Mouse (Mus musculus): Measurements from ENCODE around the gene Slc38a6. TPM values are rescaled to one million over a fixed set of nuclear protein-coding genes. Genes with fewer than 3 reads are reported as not detected.

Gene Slc38a6
- total and polyA plus RNA-seq, 2 experiments, result 8.6 to 11.2 TPM

DNA sequence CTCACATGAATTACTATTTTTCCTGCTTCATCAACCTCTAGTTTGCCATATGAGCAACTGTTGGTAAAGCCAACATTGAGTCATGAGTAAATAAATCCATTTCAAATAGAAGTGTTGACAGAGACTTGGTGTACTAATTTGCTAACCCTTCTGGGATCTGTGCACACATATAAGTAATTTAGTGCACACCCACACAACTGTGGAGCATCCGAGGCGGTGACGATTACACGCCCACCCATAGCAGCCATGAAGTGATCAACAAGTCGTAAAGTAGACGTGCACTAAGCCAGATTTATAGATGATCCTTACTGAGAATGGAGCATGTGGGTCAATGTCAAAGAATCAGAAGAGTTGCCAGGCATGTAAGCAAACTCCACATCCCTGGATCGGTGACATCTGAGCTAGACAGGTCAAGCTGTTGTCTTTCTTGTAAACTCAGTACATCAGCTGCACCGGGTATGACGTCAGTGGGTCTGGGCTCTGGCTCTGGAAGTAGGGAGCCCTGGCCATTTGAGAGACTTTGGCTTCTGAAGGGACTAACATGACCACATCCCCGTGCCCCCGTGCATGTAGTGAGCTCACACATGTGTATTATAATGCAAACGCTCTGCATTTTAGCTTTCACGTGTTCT is 92.3 kb downstream of the Slc38a6 start:
- H3K27ac ChIP-seq (replicated peaks; ENCODE audit: insufficient read depth, low read depth, low read length), result no peak overlapping the region
- H3K79me2 ChIP-seq (ENCODE audit: control insufficient read depth, insufficient read depth, low read length), result no peaks in the 10 kb centered on the region
- WGBS, result 65% methylated on average over 13 of the region's 13 CpGs
- no peaks in the 10 kb centered on the region for H3K27me3 ChIP-seq (ENCODE audit: control insufficient read depth, insufficient read depth, low read length)
- TF ChIP-seq POLR2A (IDR thresholded peaks at IDR 0.05; ENCODE audit: extremely low read depth, insufficient read depth, low read length) (no peak), CTCF (IDR thresholded peaks at IDR 0.05; ENCODE audit: low read depth, low read length) (no peak)
- no peak for DNase-seq (ENCODE audit: extremely low read depth, low read depth, low spot score)
- H3K9ac ChIP-seq (ENCODE audit: low read depth, low read length), result no peak overlapping the region
- no peaks in the 10 kb centered on the region for H3K4me1 ChIP-seq (ENCODE audit: control insufficient read depth, insufficient read depth, low read length)
- H3K4me3 ChIP-seq (ENCODE audit: insufficient read depth, low read depth, low read length), result no peak overlapping the region
- no peaks in the 10 kb centered on the region for H3K36me3 ChIP-seq (ENCODE audit: control insufficient read depth, insufficient read depth, low read length)

DNA sequence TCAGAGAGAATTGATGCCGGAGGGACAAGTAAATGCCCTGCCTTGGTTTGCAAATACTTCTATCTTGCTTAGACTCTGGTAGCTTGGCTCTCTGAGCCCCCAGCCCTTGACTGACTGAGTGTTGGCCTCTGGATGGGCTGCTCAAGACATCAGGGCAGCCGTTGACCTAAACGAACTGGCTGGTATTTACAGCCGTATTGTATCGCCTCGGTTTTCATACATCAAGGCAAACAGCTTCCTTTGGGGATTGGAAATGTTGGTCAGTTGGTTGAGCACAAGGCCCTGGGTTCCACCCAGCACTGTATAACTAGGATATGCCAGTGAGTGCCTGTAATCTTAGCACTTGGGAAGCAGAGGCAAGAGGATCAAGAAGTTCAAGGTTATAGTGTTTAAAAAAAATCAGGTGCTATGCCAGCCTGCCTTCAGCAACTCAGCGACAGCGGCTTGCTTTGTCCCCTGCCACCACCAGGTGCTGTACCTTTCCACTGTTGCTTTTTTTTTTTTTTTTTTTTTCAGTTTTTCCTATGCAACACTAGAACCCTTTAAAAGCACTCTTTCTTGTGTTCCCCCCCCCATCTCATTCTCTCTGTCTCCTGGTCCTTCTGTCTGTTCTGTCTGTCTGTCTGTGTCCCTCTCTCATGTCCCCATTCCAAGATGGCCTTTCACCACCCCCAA is 94.2 kb downstream of the Slc38a6 start:
- TF ChIP-seq POLR2A (IDR thresholded peaks at IDR 0.05; ENCODE audit: extremely low read depth, insufficient read depth, low read length) (no peak), CTCF (IDR thresholded peaks at IDR 0.05; ENCODE audit: low read depth, low read length) (no peak)
- no peak for DNase-seq (ENCODE audit: extremely low read depth, low read depth, low spot score)
- H3K27me3 ChIP-seq (ENCODE audit: control insufficient read depth, insufficient read depth, low read length), result no peaks in the 10 kb centered on the region
- H3K4me3 ChIP-seq (ENCODE audit: insufficient read depth, low read depth, low read length), result no peak overlapping the region
- 90% methylated on average over 8 of the region's 8 CpGs for WGBS
- H3K4me1 ChIP-seq (ENCODE audit: control insufficient read depth, insufficient read depth, low read length), result no peaks in the 10 kb centered on the region
- H3K79me2 ChIP-seq (ENCODE audit: control insufficient read depth, insufficient read depth, low read length), result no peaks in the 10 kb centered on the region
- H3K27ac ChIP-seq (replicated peaks; ENCODE audit: insufficient read depth, low read depth, low read length), result no peak overlapping the region
- H3K9ac ChIP-seq (ENCODE audit: low read depth, low read length), result no peak overlapping the region
- H3K36me3 ChIP-seq (ENCODE audit: control insufficient read depth, insufficient read depth, low read length), result no peaks in the 10 kb centered on the region

DNA sequence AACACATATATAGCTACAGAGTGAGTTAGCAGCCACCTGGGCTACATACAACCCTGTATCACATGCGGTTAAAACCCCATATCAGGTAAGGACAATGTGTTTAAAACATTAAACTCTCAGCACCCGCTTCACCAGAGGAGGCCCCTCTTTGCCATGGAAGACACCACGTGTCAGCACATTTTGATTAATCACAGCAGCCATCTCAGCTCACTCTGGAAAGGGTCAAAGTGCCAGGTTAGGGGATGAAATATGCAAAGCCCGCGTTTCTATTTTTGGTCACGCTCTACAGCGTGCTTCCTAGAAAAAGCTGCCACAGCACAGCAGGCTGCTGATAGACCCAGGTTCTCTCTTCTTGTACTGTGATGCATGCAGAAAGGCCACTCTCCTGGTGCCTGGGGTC is 94.9 kb downstream of the Slc38a6 start:
- Histone ChIP-seq H3K4me1 (ENCODE audit: control insufficient read depth, insufficient read depth, low read length) (no peaks in the 10 kb centered on the region), H3K9ac (ENCODE audit: low read depth, low read length) (no peak overlapping the region), H3K79me2 (ENCODE audit: control insufficient read depth, insufficient read depth, low read length) (no peaks in the 10 kb centered on the region), H3K36me3 (ENCODE audit: control insufficient read depth, insufficient read depth, low read length) (no peaks in the 10 kb centered on the region), H3K4me3 (ENCODE audit: insufficient read depth, low read depth, low read length) (no peak overlapping the region), H3K27me3 (ENCODE audit: control insufficient read depth, insufficient read depth, low read length) (no peaks in the 10 kb centered on the region), H3K27ac (replicated peaks; ENCODE audit: insufficient read depth, low read depth, low read length) (no peak overlapping the region)
- DNase-seq (ENCODE audit: extremely low read depth, low read depth, low spot score), result no peak
- 81% methylated on average over 7 of the region's 7 CpGs for WGBS
- TF ChIP-seq POLR2A (IDR thresholded peaks at IDR 0.05; ENCODE audit: extremely low read depth, insufficient read depth, low read length) (no peak), CTCF (IDR thresholded peaks at IDR 0.05; ENCODE audit: low read depth, low read length) (no peak)

DNA sequence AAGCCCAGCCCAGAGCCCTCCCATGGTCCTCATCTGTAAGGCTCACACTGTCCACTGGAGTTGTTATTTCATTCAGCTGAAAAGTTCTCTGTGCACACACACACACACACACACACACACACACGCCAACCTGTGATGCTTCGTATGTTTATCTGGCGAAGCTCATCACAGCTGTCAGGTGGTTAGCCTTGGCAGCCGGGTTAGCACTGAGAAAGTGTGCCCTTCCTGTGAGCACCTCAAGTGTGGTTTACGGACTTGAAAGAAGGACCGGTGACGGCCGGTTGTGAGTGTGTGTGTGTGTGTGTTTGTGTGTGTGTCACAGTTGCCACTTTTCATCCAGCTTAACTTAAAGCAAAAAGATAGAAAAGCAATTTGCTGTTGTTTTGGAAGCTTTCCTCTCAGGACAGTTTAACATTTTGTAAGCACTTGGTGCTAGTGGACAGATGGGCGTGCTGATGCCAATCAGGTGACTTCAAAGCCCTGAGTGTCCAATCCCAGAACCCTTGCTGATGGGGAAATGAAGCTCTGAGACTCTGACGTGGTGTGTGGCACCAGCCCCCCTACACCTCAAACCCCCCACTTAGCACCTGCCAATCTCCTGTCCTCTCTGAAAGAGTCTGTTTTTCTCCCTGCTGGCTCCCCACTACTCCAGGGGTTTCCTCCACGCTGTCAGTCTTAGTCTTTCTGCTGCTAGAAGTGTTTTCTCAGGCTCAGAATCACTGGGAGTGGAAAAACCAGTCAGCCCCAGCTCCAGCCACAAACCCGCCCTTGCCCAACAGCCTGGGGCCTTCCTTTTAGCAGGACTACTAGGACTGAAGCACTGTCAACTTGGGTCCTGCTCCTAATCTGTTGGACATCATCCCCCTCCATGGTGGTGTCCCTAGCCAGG is 96.0 kb downstream of the Slc38a6 start:
- H3K9ac ChIP-seq (ENCODE audit: low read depth, low read length), result no peak overlapping the region
- no peak for TF ChIP-seq POLR2A (IDR thresholded peaks at IDR 0.05; ENCODE audit: extremely low read depth, insufficient read depth, low read length)
- no peak for TF ChIP-seq CTCF (IDR thresholded peaks at IDR 0.05; ENCODE audit: low read depth, low read length)
- H3K27ac ChIP-seq (replicated peaks; ENCODE audit: insufficient read depth, low read depth, low read length), result no peak overlapping the region
- DNase-seq (ENCODE audit: extremely low read depth, low read depth, low spot score), result no peak
- H3K36me3 ChIP-seq (ENCODE audit: control insufficient read depth, insufficient read depth, low read length), result no peaks in the 10 kb centered on the region
- H3K79me2 ChIP-seq (ENCODE audit: control insufficient read depth, insufficient read depth, low read length), result no peaks in the 10 kb centered on the region
- 86% methylated on average over 12 of the region's 12 CpGs for WGBS
- no peaks in the 10 kb centered on the region for H3K4me1 ChIP-seq (ENCODE audit: control insufficient read depth, insufficient read depth, low read length)
- H3K27me3 ChIP-seq (ENCODE audit: control insufficient read depth, insufficient read depth, low read length), result no peaks in the 10 kb centered on the region
- no peak overlapping the region for H3K4me3 ChIP-seq (ENCODE audit: insufficient read depth, low read depth, low read length)

DNA sequence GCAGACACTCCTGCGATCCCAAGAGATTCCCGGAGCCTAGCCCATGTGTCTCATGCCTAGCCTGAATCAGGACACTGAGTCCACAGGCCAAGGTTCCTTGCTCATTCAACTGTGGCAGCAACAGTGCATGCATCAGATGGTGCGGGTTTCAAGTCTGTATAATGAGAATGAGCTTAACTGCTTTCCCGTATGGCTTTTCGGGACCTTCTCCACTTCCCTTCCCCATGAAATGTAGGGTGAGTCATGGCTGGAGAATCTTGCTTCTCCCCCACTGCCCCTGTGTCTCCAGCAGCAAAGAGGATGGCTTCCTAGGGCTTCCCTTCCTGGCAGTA is 96.6 kb downstream of the Slc38a6 start:
- Histone ChIP-seq H3K79me2 (ENCODE audit: control insufficient read depth, insufficient read depth, low read length) (no peaks in the 10 kb centered on the region), H3K27me3 (ENCODE audit: control insufficient read depth, insufficient read depth, low read length) (no peaks in the 10 kb centered on the region), H3K4me3 (ENCODE audit: insufficient read depth, low read depth, low read length) (no peak overlapping the region), H3K27ac (replicated peaks; ENCODE audit: insufficient read depth, low read depth, low read length) (no peak overlapping the region), H3K4me1 (ENCODE audit: control insufficient read depth, insufficient read depth, low read length) (no peaks in the 10 kb centered on the region), H3K9ac (ENCODE audit: low read depth, low read length) (no peak overlapping the region), H3K36me3 (ENCODE audit: control insufficient read depth, insufficient read depth, low read length) (no peaks in the 10 kb centered on the region)
- WGBS, result 84% methylated on average over 5 of the region's 5 CpGs
- no peak for DNase-seq (ENCODE audit: extremely low read depth, low read depth, low spot score)
- no peak for TF ChIP-seq POLR2A (IDR thresholded peaks at IDR 0.05; ENCODE audit: extremely low read depth, insufficient read depth, low read length)
- TF ChIP-seq CTCF (IDR thresholded peaks at IDR 0.05; ENCODE audit: low read depth, low read length), result no peak

Measured in liver, adult 2 months (tissue).